In genomic region chr5:90065884-90066615, GRCm38 (mm10) we compare ENCODE assay signal across 14 mouse cellular contexts.
DNase-seq lines count a peak whose midpoint lies in the region; ATAC-seq lines count a peak whose summit lies in the region.
"Had no signal": no experiment of that assay in that cellular context is flagged by ENCODE, and none has a peak within 500 bp of the region (broad histone marks: within the 10 kb centered on the region; RNA-seq: fewer than 3 reads in every experiment).

No protein-coding gene starts in this region.

- H3K27me3 ChIP-seq in hindbrain, embryonic 15.5 days: no peaks in the 10 kb centered on the region
- H3K27me3 ChIP-seq in hindbrain, embryonic 11.5 days (ENCODE audit: control insufficient read depth, insufficient read depth, low read length): no peaks in the 10 kb centered on the region
- no peaks in the 10 kb centered on the region for H3K27me3 ChIP-seq in heart, embryonic 12.5 days (replicated peaks)
- H3K27me3 ChIP-seq: neural tube, embryonic 13.5 days had no signal

- intact Hi-C loops in gastrocnemius, postnatal 36 days (cut with DNase I): no loop called here

- H3K4me3 ChIP-seq in hindbrain, embryonic 15.5 days: no peak overlapping the region
- H3K4me3 ChIP-seq in hindbrain, embryonic 11.5 days (ENCODE audit: low read depth, low read length): no peak overlapping the region
- H3K4me3 ChIP-seq in heart, embryonic 12.5 days: no peak overlapping the region
- H3K4me3 ChIP-seq: neural tube, embryonic 13.5 days had no signal

- no peaks in the 10 kb centered on the region for H3K9me3 ChIP-seq in hindbrain, embryonic 15.5 days
- H3K9me3 ChIP-seq in hindbrain, embryonic 11.5 days (ENCODE audit: control insufficient read depth, low read length): no peaks in the 10 kb centered on the region
- no peaks in the 10 kb centered on the region for H3K9me3 ChIP-seq in heart, embryonic 12.5 days (replicated peaks)
- H3K9me3 ChIP-seq: neural tube, embryonic 13.5 days had no signal

- H3K4me2 ChIP-seq in hindbrain, embryonic 15.5 days: no peak overlapping the region
- H3K4me2 ChIP-seq in hindbrain, embryonic 11.5 days (replicated peaks; ENCODE audit: low read depth, low read length): no peak overlapping the region
- no peak overlapping the region for H3K4me2 ChIP-seq in heart, embryonic 12.5 days
- H3K4me2 ChIP-seq: liver, embryonic 11.5 days; neural tube, embryonic 13.5 days had no signal

- 0 out of 2 replicates have a peak, but pooled peaks cover 5% of the 10 kb centered on the region for H3K4me1 ChIP-seq in hindbrain, embryonic 15.5 days (replicated peaks)
- H3K4me1 ChIP-seq in hindbrain, embryonic 11.5 days (replicated peaks; ENCODE audit: control insufficient read depth, insufficient read depth, low read length): no peaks in the 10 kb centered on the region
- H3K4me1 ChIP-seq in heart, embryonic 12.5 days (replicated peaks): peaks cover 8% of the 10 kb centered on the region; the same call in 1 of the 2 replicates
- H3K4me1 ChIP-seq: neural tube, embryonic 13.5 days had no signal

- DNase-seq in hindbrain, embryonic 11.5 days (ENCODE audit: low spot score): no peak
- peak; percentile 10 for DNase-seq in urinary bladder, postnatal 14 days (ENCODE audit: low spot score)
- DNase-seq in urinary bladder, postnatal 25 days (ENCODE audit: low spot score): no peak
- DNase-seq in telencephalon, adult 2 months (ENCODE audit: low read depth, low spot score): peak; percentile 16
- DNase-seq in gastrocnemius, postnatal 36 days: no peak
- no peak for DNase-seq in urinary bladder, adult 18-20 months (ENCODE audit: low spot score in 2 of 2)
- DNase-seq: kidney, postnatal 14 days; layer of hippocampus, postnatal 36 days; right cerebral cortex, postnatal 25 days had no signal

- 0 out of 2 replicates have a peak, but pooled peaks have one; percentile 42 for ATAC-seq in hindbrain, embryonic 15.5 days (ENCODE audit: low FRiP score, low read depth)
- ATAC-seq in hindbrain, embryonic 11.5 days (ENCODE audit: low FRiP score): no peak
- peak; percentile 36; the same call in 1 of the 2 replicates for ATAC-seq in heart, embryonic 12.5 days (ENCODE audit: insufficient number of reproducible peaks, low FRiP score)

- 61% methylated on average over 6 of the region's 6 CpGs for WGBS in hindbrain, embryonic 15.5 days
- 85% methylated on average over 6 of the region's 6 CpGs for WGBS in hindbrain, embryonic 11.5 days
- 54% methylated on average over 6 of the region's 6 CpGs for WGBS in heart, embryonic 12.5 days

- no peak overlapping the region for H3K27ac ChIP-seq in hindbrain, embryonic 15.5 days (replicated peaks)
- no peak overlapping the region for H3K27ac ChIP-seq in hindbrain, embryonic 11.5 days (ENCODE audit: low read depth, low read length)
- no peak overlapping the region for H3K27ac ChIP-seq in heart, embryonic 12.5 days (ENCODE audit: poor library complexity, severe bottlenecking)
- H3K27ac ChIP-seq: neural tube, embryonic 13.5 days; stomach, postnatal 0 days had no signal

- H3K36me3 ChIP-seq in hindbrain, embryonic 15.5 days: no peaks in the 10 kb centered on the region
- no peaks in the 10 kb centered on the region for H3K36me3 ChIP-seq in hindbrain, embryonic 11.5 days (ENCODE audit: control insufficient read depth, insufficient read depth, low read length)
- no peaks in the 10 kb centered on the region for H3K36me3 ChIP-seq in heart, embryonic 12.5 days
- H3K36me3 ChIP-seq: neural tube, embryonic 13.5 days had no signal

- no peak overlapping the region for H3K9ac ChIP-seq in hindbrain, embryonic 15.5 days
- H3K9ac ChIP-seq in hindbrain, embryonic 11.5 days (ENCODE audit: low read depth, low read length): no peak overlapping the region
- H3K9ac ChIP-seq in heart, embryonic 12.5 days: no peak overlapping the region
- H3K9ac ChIP-seq: neural tube, embryonic 13.5 days had no signal

Comparison
In these comparisons a context has a peak if more than half of its experiments do, and no peak if none do; other contexts are left out.
1. DNase-seq: peak in urinary bladder, postnatal 14 days (single experiment) and telencephalon, adult 2 months (single experiment); none in hindbrain, embryonic 11.5 days (single experiment), urinary bladder, postnatal 25 days (single experiment), gastrocnemius, postnatal 36 days (0 of 2) and urinary bladder, adult 18-20 months (0 of 2).